Comparison of ENCODE assay signal across 23 mouse cellular contexts in the genomic region with DNA sequence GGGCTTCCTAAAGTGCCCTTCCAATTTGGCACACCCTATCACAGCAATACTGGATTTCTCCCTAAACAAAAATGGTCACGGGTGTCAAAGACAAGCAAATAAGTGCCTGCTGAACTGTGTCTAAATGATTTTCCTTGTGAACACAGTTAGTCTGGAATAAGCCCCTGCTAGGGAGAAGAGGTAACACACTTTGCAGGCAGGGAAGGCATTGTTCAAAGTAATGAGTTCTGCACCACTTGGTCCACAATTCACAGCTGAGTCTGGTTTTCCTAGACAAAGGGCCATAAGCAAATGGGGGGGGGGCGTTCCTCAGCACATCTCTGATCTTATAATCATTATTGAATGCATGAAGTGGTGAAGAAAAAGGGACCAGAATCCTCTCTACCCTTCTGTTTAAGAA. TPM values are rescaled to one million over a fixed set of nuclear protein-coding genes. Genes with fewer than 3 reads are reported as not detected.
DNase-seq lines count a peak whose midpoint lies in the region; ATAC-seq lines count a peak whose summit lies in the region.
"Had no signal": no experiment of that assay in that cellular context is flagged by ENCODE, and none has a peak within 500 bp of the region (broad histone marks: within the 10 kb centered on the region; RNA-seq: fewer than 3 reads in every experiment).

No protein-coding gene starts in this region.

- no peaks in the 10 kb centered on the region for H3K9me3 ChIP-seq in kidney, embryonic 14.5 days (ENCODE audit: control insufficient read depth, low read length)
- H3K9me3 ChIP-seq in neural tube, embryonic 12.5 days = no peaks in the 10 kb centered on the region
- H3K9me3 ChIP-seq: embryonic facial prominence, embryonic 12.5 days; heart, embryonic 13.5 days; kidney, embryonic 15.5 days; lung, embryonic 15.5 days had no signal

- no peak overlapping the region for H3K27ac ChIP-seq in kidney, embryonic 14.5 days (ENCODE audit: low read depth, low read length)
- no peak overlapping the region for H3K27ac ChIP-seq in neural tube, embryonic 12.5 days
- H3K27ac ChIP-seq: embryonic facial prominence, embryonic 12.5 days; heart, adult 2 months; heart, embryonic 13.5 days; kidney, embryonic 15.5 days; left cerebral cortex, adult 2 months; liver, embryonic 14.5 days; lung, embryonic 15.5 days had no signal

- 34% methylated on average over 2 of the region's 2 CpGs for WGBS in kidney, embryonic 14.5 days
- WGBS in neural tube, embryonic 12.5 days = 15% methylated on average over 2 of the region's 2 CpGs

- peak; percentile 56 for DNase-seq in embryo, embryonic 10.5 days (ENCODE audit: low spot score)
- DNase-seq in embryo, embryonic 11 days = no peak
- DNase-seq in kidney, postnatal 10 days = no peak
- no peak for DNase-seq in neural tube, embryonic 10.5 days (ENCODE audit: extremely low spot score, low spot score)
- DNase-seq in retina, postnatal 1 day = peak; percentile 63
- DNase-seq in thymus, adult 18-20 months = no peak
- DNase-seq: adrenal gland, postnatal 10 days; cerebellum, adult 9-10 months; forebrain, postnatal 0 days; gastrocnemius, postnatal 14 days; heart, adult 2 months; heart, postnatal 14 days; thymus, adult 2 months; thymus, postnatal 4 days had no signal

- no peak overlapping the region for H3K9ac ChIP-seq in kidney, embryonic 14.5 days (ENCODE audit: low read depth, low read length)
- no peak overlapping the region for H3K9ac ChIP-seq in neural tube, embryonic 12.5 days
- H3K9ac ChIP-seq: embryonic facial prominence, embryonic 12.5 days; forebrain, postnatal 0 days; heart, embryonic 13.5 days; kidney, embryonic 15.5 days; liver, embryonic 14.5 days; lung, embryonic 15.5 days had no signal

- no peaks in the 10 kb centered on the region for H3K36me3 ChIP-seq in kidney, embryonic 14.5 days (ENCODE audit: control insufficient read depth, insufficient read depth, low read length)
- H3K36me3 ChIP-seq in neural tube, embryonic 12.5 days = no peaks in the 10 kb centered on the region
- H3K36me3 ChIP-seq: embryonic facial prominence, embryonic 12.5 days; heart, embryonic 13.5 days; kidney, embryonic 15.5 days; lung, embryonic 15.5 days had no signal

- peaks cover 6% of the 10 kb centered on the region; the same call in 1 of the 2 replicates for H3K4me1 ChIP-seq in kidney, embryonic 14.5 days (ENCODE audit: control insufficient read depth, insufficient read depth, low read length)
- peaks cover 35% of the 10 kb centered on the region for H3K4me1 ChIP-seq in neural tube, embryonic 12.5 days

- 0 out of 2 replicates have a peak overlapping the region, but pooled peaks have one; percentile 6 for H3K4me2 ChIP-seq in kidney, embryonic 14.5 days (replicated peaks; ENCODE audit: low read depth, low read length)
- H3K4me2 ChIP-seq in neural tube, embryonic 12.5 days (replicated peaks) = peak overlapping the region; percentile 85; the same call in 1 of the 2 replicates
- H3K4me2 ChIP-seq: embryonic facial prominence, embryonic 12.5 days; heart, embryonic 13.5 days; lung, embryonic 15.5 days had no signal

- no peak for ATAC-seq in kidney, embryonic 14.5 days (ENCODE audit: low FRiP score, low TSS enrichment)
- peak; percentile 25 for ATAC-seq in neural tube, embryonic 12.5 days (ENCODE audit: low FRiP score, low read depth)
- ATAC-seq: forebrain, postnatal 0 days; intestine, postnatal 0 days had no signal

- no peak overlapping the region for H3K4me3 ChIP-seq in kidney, embryonic 14.5 days (ENCODE audit: low read length)
- H3K4me3 ChIP-seq in neural tube, embryonic 12.5 days = no peak overlapping the region
- H3K4me3 ChIP-seq: embryonic facial prominence, embryonic 12.5 days; heart, adult 2 months; heart, embryonic 13.5 days; kidney, embryonic 15.5 days; left cerebral cortex, adult 2 months; lung, embryonic 15.5 days had no signal

- H3K27me3 ChIP-seq in kidney, embryonic 14.5 days (ENCODE audit: control insufficient read depth, insufficient read depth, low read length) = no peaks in the 10 kb centered on the region
- H3K27me3 ChIP-seq in neural tube, embryonic 12.5 days (replicated peaks) = no peaks in the 10 kb centered on the region
- H3K27me3 ChIP-seq: embryonic facial prominence, embryonic 12.5 days; heart, embryonic 13.5 days; kidney, embryonic 15.5 days had no signal

RNA-seq across cellular contexts. Expression of a gene that starts 3.5 kb away (rescaled TPM):
- polyA plus RNA-seq in kidney, embryonic 14.5 days (2014; fragmentation: Nextera tagmentation; extraction: Ambion mirVana) = 11.2 and 20.4 TPM in 2 replicates
- 23.6 and 24.2 TPM in 2 replicates for polyA plus RNA-seq in neural tube, embryonic 12.5 days (2016; fragmentation: Nextera tagmentation; extraction: Ambion mirVana)

RNA-seq across cellular contexts. Expression of a gene that starts 33.5 kb away (rescaled TPM):
- polyA plus RNA-seq in kidney, embryonic 14.5 days (2014; fragmentation: Nextera tagmentation; extraction: Ambion mirVana) = 5.1 and 5.7 TPM in 2 replicates
- 3.9 TPM in 2 replicates for polyA plus RNA-seq in neural tube, embryonic 12.5 days (2016; fragmentation: Nextera tagmentation; extraction: Ambion mirVana)

Comparison
In these comparisons a context has a peak if more than half of its experiments do, and no peak if none do; other contexts are left out.
1. DNase-seq: peak in embryo, embryonic 10.5 days (single experiment) and retina, postnatal 1 day (single experiment); none in embryo, embryonic 11 days (single experiment), kidney, postnatal 10 days (single experiment), neural tube, embryonic 10.5 days (single experiment) and thymus, adult 18-20 months (0 of 2).